Mouse (Mus musculus) CD4-positive, CD25-positive, alpha-beta regulatory T cell, adult 4 months (primary cell): Measurements from ENCODE around the gene Trim71. TPM values are rescaled to one million over a fixed set of nuclear protein-coding genes. Genes with fewer than 3 reads are reported as not detected.

Experiments
- ATAC-seq: one replicate; pipeline ENCODE4 v1.8.0; 2017
- polyA plus RNA-seq, 2 experiments: library from polyadenylated mRNA; unstranded; fragments of 100-300 nt; shearing (Covaris generic); gene quantifications; one replicate each; pipeline ENCODE4 v1.2.1; 2017

The Trim71 gene
- not detected for polyA plus RNA-seq

DNA sequence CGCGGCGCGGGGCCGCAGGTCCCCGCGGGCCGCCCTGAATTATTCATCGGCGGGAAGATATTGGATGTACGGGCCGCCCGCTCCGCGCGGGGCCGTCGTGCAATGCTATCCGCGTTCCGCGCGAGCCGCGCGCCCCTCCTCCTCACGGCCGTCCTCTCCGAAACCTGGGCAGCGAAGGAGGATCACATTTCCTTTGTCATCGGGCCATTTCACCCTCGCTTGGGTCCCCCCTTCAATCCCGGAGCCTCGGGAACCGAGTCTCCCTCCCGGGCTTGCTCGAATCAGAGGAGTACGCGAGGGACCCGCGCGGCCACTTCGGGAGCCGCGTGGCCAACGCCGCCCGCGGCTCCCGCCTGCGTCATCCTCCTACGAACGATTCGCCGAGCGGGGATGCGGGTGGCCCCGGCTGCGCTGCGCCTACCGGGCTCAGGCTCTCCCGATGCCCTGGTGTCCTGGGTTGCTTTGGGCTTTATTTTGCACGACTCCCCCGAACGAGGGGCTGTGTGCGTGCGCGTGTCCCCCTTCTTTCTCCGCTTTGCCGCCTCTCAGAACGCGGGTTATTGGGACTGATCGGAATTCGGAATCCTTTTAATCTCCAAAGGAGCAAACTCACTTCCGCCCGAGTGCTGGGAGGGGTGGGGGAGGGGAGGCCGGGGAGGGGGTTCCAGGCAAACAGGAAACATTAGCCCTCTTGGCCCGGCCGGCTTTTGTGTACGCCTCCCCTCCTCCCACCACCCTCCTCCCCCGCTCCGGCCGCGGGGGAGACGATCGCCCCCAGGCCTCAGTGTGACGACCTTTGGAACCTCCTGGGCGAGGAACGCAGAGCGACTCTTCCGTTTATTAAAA is at the start of gene Trim71:
TSS of gene Trim71 (minus strand) at position 609 of the 846 bp plus-strand sequence.
- ATAC-seq = no peak

DNA sequence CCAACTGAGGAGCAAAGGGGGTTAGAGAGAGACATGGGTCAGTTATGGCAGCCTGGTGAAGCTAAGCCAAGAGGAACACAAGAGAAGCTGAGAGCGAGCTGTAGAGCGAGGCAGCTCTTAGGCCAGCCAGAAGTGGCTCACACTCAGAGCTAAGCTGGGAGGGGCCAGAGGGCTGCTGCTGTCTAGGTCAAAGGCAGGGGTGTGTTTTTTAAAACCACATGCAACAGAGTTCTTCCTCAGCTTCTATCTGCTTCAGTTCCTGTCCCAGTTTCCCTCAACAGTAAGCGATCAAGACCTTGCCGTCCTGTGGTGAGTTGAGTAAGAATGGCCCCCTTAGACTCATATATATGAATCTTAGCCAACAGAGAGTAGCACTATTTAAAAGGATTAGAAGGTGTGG is 48.9 kb upstream of the Trim71 start:
- ATAC-seq = no peak

DNA sequence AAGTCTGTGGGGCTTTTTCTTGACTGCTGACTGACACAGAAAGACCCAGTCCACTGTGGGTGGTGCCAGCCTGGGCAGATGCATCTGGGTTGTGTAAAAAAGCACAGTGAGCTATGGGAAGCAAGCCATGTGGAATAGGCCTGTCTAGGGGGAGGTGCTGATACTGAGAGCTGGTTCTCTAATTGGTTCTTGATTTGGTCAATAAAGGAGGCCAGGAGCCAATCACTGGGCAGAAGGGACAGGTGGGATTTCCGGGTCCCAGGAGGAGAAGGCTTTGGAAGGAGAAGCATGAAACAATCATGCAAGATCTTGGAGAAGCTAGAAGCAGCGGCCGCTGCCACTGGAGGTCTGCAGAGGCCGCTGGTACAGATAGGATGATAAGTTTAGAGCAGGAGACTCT is 48.4 kb upstream of the Trim71 start:
- no peak for ATAC-seq

DNA sequence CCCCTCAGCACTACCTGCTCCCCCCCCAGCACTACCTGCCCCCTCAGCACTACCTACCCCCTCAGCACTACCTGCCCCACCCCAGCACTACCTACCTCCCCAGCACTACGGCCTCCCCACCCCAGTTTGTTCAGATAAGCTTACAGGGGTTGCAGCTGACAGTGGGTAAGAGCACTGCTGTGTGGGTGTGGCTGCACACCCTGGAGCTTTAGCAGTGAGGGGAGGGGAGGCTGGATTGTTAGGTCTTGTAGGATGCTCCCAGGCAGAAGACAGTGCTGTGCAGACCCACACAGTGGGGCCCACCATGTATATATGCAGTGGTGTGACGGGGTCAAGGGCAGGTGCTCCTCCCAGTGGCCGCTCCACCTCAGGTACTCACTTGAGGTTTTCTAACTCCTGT is 46.1 kb upstream of the Trim71 start:
- ATAC-seq = no peak

DNA sequence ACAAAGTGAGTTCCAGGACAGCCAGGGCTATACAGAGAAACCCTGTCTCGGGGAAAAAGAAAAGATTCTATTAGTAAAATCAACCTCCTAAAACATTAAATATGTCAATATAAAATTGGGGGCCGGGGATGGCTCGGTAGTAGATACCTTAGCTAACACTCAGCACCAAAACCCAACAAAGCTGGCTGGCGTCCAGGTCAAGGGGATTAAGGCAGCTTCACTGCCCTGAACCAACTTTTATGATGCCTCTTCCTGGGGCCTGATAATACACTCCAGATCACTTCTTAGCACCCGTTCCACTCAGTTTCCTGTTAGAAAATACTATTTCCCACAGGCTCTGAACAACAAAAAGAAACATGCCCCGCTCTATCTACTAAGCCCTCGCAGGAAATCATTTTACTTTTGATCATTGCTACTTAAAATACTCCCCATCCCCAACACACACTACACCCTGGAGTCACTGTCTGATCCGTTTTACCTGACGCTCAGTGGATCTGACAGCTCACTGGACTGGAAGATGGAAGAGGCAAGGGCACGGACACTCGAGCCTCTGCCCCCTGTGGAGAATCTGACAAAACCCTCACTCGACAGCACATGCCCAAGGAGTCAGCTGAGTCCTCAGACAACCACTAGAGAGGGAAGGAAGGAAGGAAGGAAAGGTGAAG is 39.8 kb upstream of the Trim71 start:
- ATAC-seq = no peak

DNA sequence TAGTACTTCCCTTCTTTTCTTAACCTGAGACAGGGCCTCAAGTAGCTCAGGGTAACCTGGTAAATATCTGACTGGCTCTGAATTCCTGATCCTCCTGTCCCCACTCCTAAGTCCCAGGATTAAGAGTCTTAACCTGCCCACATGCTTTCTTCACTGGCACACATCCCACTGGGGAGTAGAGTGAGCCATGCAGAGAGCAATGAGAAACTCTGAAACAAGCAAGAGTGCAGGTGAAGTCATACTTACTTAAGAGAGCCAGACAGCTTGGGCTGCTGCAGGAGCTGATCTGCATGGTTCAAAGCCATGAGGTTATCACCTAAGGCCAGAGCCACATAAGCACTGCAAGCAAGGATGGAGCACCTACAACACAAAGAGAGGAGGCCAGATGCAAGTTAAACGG is 36.9 kb upstream of the Trim71 start:
- ATAC-seq = no peak

DNA sequence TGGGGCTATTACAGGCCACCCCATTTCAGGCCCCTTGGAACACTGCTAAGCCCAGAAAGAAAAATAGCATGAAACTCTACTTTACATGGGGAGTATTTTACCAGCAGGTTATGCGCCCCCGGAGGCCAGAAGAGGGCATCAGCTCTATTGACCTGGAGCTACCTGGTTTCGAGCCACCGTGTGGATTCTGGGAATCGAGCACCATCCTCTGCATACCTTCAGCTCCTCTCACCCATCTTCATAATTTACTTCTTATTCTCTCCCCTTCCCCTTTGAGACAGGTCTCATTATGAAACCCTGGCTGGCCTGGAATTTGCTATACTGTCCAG is 20.8 kb upstream of the Trim71 start:
- no peak for ATAC-seq

DNA sequence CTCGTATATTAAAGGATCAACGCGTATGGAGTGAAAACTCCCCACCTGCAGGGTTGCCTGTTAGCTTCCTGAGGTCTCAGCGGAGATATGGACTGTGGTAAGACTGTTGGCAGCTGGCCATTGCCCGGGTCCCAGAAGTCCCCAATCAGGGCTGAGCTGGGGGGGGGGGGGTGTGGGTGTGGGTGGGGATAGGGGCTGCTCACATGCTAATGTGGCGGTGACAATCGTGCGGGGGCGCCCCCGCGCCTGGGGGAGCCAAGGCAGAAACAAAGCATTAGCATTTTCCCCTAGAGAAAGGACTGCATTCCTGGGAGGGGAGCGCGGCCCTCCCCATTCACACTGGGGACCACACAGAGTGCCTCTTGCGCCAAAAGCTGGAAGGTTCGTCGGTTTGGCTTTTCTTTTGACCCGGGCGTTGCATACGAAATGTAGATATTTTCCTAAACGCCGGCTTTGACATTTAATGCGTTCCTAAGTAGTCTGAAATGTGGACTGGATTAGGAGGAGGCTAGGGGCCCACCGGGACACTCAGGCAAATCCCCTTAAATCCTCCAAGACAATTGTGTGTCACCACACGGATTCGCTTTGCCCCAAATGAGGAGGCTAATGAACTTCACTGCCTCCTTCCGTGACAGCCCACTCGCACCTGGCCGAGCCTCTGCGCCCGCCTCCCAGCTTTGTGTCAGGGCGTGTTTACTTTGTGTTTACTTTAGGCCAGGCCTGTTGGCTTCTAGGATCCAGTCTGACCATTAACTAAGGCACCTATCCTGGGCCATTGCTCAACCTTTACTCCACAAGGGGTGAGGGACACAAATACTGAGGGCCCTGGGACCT is 20.2 kb upstream of the Trim71 start:
- no peak for ATAC-seq

DNA sequence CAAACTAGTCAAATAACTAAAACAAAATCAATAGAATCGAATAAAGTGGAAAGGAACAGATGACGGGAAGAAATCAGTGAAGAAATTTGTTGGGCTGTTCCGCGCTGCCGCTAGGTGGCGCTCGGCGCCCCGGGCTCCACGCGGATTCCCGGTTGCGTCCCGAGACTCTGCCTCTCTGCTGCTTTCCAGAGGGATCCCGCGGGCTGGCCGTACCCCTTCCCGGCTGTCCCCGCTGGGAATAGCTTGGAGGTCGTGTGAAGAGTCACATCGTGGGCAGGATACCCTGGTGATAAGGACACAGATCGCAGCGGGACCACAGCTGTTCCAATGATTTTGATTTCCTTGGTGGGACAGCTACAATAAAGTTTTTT is 19.6 kb upstream of the Trim71 start:
- no peak for ATAC-seq

DNA sequence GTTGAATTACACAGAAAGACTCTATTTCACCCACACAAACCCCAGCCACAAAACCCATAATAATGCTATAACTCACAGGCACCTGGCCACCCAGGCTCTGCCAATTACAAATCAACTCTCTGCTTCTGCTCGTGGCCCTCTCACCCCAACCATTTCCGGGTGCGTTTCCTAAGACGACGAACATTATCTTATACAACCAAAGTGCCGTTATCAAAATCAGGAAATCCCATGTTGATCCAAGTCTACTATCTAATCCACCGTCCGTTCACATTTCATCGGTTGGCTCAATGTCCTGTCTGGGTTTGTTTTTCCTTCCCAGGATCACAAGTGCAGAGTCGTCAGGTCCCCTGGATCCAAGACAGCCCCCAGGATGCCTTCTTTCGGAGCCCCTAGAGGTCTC is 14.5 kb upstream of the Trim71 start:
- no peak for ATAC-seq

DNA sequence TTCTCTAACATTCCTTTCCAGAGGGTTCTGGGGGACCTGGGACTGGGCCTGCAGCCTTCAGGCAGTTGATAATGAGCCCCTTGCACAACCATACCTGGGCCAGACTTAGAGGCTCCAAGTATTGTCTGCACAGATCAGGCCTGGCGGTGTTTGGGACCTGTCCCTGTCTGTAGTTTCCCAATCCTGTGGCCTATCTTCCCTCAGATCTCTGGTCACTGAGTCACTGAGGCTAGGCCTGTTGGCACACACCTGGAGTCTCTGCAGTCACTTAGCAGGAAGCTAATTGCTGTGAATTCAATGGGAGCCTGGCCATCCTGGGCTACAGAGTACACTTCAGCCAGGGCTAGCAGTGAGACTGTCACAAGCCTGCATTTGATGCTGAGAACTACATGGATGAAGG is 11.8 kb upstream of the Trim71 start:
- ATAC-seq = no peak

DNA sequence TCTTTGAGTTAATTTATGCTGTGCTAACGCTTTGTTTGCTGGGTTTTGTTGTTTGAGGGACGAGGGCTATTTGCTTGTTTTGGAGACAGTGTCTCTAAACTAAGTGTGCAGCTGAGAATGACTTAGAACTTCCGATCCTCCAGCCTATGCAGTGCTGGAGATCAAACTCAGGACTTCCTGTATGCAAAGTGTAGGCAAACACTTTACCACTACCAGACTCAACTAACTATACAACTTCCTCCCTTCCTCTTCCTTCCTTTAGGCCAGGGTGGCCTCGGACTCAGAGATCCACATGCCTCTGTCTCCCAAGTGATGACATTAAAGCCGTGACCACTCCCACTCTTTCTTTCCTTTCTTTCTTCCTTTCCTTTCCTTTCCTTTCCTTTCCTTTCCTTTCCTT is 9.4 kb upstream of the Trim71 start:
- peak; percentile 37 for ATAC-seq

DNA sequence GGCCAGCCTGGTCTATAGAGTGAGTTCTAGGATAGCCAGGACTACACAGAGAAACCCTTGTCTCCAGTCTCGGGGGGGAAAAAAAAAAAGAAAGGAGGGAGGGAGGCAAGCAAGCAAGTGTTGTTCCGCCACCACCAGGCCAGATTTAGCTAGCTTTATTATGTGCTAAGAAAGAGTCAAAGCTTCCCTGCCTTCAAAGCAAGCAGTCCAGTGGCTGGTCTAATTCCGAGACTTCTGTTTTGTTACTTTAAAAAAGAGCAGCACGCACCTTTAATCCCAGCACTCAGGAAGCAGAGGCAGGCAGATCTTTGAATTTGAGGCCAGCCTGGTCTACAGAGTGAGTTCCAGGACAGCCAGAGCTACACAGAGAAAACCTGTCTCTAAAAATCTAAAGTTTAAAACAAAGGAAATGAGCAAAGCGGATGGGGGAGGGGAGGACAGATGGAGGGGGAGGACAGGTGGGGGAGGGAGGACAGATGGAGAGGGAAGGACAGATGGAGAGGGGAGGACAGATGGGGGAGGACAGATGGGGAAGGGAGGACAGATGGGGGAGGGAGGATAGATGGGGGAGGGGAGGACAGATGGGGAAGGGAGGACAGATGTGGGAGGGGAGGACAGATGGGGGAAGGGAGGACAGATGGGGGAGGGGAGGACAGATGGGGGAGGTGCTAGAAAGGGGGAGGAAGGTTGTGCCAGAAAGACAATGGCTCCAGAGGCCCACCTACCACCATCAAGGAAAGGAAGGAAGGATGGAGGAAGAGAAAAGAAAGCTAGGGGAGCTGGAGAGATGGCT is 4.7 kb upstream of the Trim71 start:
- ATAC-seq = no peak

DNA sequence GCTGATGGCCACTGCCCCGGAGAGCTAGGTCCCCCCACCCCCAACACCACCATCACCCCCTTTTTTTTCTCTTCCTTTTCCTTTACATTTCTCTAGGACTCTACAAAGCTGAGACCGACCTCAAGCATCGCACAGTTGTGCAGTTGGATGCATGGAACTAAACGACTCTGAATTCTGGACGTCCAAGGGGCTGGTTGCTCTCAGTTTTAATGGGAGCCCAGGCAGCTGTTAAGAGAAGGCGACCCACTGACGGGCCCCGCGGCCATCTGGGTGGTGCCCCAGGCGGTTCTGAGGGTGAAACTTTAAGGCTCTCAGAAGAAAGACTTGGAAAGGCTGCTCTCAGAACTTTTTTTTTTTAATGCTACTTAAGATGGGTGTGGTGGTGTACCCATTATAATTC is 498 bp upstream of the Trim71 start:
- no peak for ATAC-seq

DNA sequence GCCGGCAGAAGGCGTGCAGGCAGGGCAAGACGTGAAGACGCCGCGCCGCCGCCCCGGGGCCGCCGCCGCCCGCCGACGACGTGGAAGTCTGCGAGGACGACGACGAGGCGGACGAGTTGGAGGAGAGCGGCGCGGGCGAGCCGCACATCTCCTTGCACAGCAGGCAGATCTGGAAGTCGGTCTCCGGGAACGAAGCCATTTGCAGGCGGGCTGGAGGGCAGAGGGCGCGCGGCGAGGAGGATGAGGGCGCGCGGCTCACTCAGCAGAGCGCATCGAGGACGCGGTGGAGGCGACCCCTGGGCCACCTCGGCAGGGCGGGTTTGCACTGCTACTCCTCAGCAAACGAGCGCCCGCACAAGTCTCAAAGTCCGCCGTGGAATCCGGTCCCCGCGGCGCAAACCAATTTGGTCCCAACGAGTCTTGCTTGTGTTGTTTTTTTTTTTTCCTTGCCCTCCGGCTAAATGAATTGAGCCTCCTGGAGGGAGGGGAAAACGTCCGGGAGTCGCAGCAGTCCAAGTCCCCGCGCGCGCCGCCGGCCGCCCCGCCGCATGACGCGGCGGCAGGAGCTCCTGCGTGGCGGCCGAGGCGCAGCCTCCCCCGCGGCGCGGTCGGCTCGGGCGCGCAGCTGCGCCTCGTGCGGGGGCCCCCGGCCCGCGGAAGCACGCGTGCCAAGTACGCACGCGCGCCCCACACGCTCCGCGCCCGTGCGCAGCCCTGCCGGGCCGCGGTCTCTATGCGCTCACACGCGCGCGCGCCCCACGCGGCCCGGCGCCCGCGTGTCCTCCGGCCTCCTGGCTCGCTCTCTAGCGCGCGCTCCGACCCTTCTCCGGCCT is 1.0 kb downstream of the Trim71 start:
- no peak for ATAC-seq

DNA sequence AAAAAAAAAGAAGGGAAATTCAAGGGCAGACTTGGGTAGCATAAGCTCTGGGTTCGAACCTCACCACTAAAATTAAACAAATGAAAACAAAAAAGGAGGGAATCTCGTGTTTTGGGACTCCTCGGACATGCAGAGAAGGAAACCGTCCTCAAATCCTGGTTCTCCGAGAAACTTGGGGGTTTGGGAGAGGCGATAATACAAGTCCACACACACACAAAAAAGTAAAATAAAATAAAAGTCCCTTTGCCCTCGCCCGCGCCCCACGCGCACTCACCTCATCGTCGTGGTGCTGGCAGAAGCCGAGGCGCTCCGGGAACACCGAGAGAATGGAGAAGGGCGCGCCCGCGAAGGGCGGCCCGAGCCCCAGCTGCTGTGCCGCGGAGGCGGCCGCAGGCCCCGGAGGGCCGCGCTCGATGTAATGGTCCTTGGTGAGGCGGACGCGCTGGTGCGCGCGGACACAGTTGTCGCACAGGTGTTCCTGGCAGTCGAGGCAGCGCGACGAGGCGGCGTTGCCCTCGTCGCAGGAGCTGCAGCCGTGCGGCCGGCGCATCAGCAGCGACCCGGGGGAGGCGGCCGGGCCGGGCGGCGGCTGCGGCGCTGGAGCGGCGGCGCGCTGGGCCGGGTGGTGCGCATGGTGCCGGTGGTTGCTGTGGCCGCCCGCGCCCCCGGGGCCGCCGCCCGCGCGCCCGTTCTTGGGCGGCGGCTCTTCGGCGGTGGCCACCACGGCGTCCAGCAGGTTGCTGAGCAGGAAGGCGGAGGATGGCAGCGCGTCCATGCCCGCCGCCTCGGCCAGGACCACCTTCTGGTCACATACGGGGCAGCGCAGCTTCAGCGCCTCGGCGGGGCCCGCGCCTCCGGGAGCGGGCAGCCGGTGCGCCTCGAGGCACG is 1.9 kb downstream of the Trim71 start:
- ATAC-seq = no peak

DNA sequence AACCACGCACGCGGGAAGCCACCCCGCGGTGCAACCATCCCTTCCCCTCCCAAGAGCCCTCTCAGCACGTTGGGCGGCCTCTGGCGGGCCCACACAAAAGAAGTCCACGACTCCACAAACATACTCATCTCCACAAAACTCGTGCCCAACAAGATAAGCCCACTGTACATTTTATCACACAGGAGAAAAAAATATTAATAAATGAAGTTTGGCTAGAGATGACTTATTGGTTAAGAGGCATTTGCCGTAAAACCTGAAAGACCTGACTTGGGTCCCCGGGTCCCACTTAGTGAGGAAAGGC is 2.5 kb downstream of the Trim71 start:
- no peak for ATAC-seq

DNA sequence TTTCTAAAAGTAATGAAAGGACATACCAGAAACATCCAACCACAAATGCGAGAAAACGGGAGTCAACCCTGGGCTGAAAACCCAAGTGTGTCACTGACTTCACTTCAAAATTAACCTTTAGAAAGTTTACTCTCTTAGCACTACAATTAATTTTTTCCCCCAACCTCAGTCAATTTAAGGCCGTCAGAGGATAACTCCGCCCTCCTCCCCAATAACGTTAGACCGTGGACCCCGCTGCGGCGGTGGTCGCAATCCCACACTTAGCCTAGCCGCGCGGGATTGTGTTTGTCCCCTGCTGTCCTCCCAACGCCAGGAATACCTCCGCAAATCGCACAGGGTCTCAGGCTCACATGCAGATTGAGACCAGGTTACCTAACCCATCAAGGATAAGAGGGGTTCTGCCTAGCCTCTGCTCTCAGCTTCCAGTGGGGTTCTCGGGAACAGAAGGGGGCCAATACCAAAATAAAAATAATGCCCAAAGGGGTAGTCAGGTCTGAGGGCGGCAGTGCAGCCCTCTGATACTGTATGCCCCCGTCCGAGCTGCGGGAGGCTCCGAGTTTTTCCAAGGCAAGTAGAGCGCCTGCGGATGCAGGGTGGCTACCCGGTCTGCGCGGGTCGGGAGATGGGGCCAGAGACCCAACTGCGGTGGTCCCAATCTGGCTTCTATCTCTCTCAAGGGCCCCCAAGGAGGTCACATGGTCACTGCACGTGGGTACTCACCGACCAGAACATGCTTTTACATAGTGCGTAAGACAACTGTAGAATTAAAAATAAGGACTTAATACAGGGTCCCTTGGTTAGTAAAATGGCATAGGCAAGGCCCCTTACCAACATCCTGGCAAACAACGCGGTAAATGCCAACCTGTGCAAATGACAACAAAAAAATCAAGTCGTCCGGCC is 3.1 kb downstream of the Trim71 start:
- ATAC-seq = no peak

DNA sequence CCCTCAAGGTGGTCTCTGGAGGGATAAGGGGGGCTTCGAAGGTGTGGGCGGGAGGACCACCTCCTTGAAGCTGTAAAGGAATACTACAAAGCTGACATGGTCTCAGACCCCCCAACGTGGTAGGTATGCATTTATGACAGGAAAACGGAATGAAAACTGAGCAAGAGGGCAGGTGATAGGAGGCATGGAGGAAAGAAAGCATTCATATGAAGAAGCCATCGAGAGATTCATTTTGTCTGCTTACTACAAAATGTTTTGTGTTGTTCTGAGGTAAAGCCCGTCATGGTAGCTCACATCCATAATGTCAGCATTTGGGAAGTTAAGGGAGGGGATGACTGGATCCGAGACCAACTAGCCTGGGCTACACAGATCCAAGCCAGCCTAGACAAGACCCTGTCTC is 4.0 kb downstream of the Trim71 start:
- no peak for ATAC-seq

DNA sequence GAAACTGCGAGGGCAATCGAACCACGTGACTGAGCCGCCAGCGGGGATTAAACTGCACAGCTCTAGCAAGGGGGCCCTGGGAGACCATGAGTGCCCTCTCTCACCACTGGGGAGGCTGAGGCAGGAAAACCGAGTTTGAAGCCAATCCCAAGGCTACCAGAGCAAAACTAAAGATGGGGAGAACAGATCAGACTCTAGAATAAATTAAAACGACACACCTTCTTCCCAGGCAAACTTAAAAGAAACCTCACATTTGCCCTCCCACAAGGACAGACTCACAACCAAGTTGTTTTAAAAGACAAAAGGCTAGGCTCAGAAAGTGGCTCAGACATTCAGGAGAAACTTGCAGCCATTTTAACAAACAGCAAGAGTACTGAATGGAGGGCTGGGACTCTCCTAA is 7.1 kb downstream of the Trim71 start:
- ATAC-seq = no peak
